28 mouse cellular contexts compared by ENCODE assay signal in the genomic region with DNA sequence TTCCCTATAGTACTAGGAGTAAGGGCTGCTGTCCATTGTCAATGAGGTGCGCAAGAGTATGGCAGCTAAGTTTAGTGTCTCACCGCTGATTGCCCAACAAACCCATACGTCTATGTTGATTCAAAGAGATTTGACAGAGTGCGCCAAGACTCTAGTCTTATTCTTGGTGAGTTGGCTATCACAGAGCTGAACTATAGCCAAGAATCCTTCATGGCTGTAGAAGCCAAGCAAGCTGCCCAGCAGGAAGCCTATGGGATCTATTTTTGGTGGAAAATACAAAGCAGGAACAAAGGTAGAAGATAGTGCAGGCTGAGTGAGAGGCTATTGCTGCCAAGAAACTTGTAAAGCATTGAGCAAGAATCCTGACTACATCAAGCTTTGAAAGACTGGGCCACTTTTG.
DNase-seq lines count a peak whose midpoint lies in the region; ATAC-seq and TF ChIP-seq lines count a peak whose summit lies in the region.
"Had no signal": no experiment of that assay in that cellular context is flagged by ENCODE, and none has a peak within 500 bp of the region (broad histone marks: within the 10 kb centered on the region; RNA-seq: fewer than 3 reads in every experiment).

No protein-coding gene starts in this region.

- DNase-seq in heart, postnatal 0 days (ENCODE audit: low spot score): peak; percentile 8
- no peak for DNase-seq in heart, postnatal 25 days (ENCODE audit: low spot score)
- DNase-seq in cerebellum, adult 11 months: peak; percentile 37
- peak; percentile 83 for DNase-seq in cerebellum, adult 9-10 months
- peak; percentile 73 for DNase-seq in fat pad, adult 2 months (ENCODE audit: extremely low read depth, low read depth, low spot score)
- no peak for DNase-seq in midbrain, embryonic 11.5 days (ENCODE audit: low spot score, missing footprints)
- no peak for DNase-seq in forebrain, embryonic 11.5 days (ENCODE audit: low spot score)
- DNase-seq: adrenal gland, adult 8-10 months; B cell, adult 2 months; embryo, embryonic 11 days; gastrocnemius, postnatal 14 days; kidney, adult 18-20 months; layer of hippocampus, adult 9-11 months; lung, embryonic 14.5 days; lung, postnatal 36 days; thymus, adult 2 months; thymus, postnatal 4 days had no signal

- WGBS in heart, postnatal 0 days: 53% methylated on average over 4 of the region's 4 CpGs
- 96% methylated on average over 4 of the region's 4 CpGs for WGBS in midbrain, embryonic 11.5 days
- WGBS in forebrain, embryonic 11.5 days: 95% methylated on average over 4 of the region's 4 CpGs

- TF ChIP-seq EP300 in heart, postnatal 0 days (IDR thresholded peaks at IDR 0.05; ENCODE audit: low read depth): no peak

- peaks cover 5% of the 10 kb centered on the region; the same call in 1 of the 2 replicates for H3K4me1 ChIP-seq in heart, postnatal 0 days (ENCODE audit: control insufficient read depth, insufficient read depth)
- no peaks in the 10 kb centered on the region for H3K4me1 ChIP-seq in midbrain, embryonic 11.5 days (ENCODE audit: control insufficient read depth, insufficient read depth, low read length)
- H3K4me1 ChIP-seq in forebrain, embryonic 11.5 days (replicated peaks; ENCODE audit: control insufficient read depth, insufficient read depth, low read length): no peaks in the 10 kb centered on the region
- H3K4me1 ChIP-seq: embryonic facial prominence, embryonic 13.5 days; limb, embryonic 15.5 days had no signal

- H3K9me3 ChIP-seq in heart, postnatal 0 days (replicated peaks; ENCODE audit: control insufficient read depth, low read length): 0 out of 2 replicates have a peak, but pooled peaks cover 1% of the 10 kb centered on the region
- H3K9me3 ChIP-seq in midbrain, embryonic 11.5 days (ENCODE audit: control insufficient read depth, low read length): no peaks in the 10 kb centered on the region
- no peaks in the 10 kb centered on the region for H3K9me3 ChIP-seq in forebrain, embryonic 11.5 days (ENCODE audit: control insufficient read depth, low read length)
- H3K9me3 ChIP-seq: embryonic facial prominence, embryonic 13.5 days; G1E; limb, embryonic 15.5 days had no signal

- intact Hi-C loops in heart, postnatal 25 days (cut with DNase I): no loop called here

- no peak overlapping the region for H3K9ac ChIP-seq in heart, postnatal 0 days (replicated peaks; ENCODE audit: low read depth, low read length)
- no peak overlapping the region for H3K9ac ChIP-seq in midbrain, embryonic 11.5 days (ENCODE audit: low read length)
- H3K9ac ChIP-seq in forebrain, embryonic 11.5 days (ENCODE audit: low read length): no peak overlapping the region
- H3K9ac ChIP-seq: embryonic facial prominence, embryonic 13.5 days; hindbrain, embryonic 14.5 days; limb, embryonic 15.5 days; liver, embryonic 14.5 days; lung, embryonic 14.5 days had no signal

- no peaks in the 10 kb centered on the region for H3K27me3 ChIP-seq in heart, postnatal 0 days (ENCODE audit: control insufficient read depth, insufficient read depth, low read length)
- H3K27me3 ChIP-seq in midbrain, embryonic 11.5 days (ENCODE audit: control insufficient read depth, insufficient read depth, low read length): no peaks in the 10 kb centered on the region
- H3K27me3 ChIP-seq in forebrain, embryonic 11.5 days (ENCODE audit: control insufficient read depth, insufficient read depth, low read length): no peaks in the 10 kb centered on the region
- H3K27me3 ChIP-seq: CH12.LX; embryonic facial prominence, embryonic 13.5 days; limb, embryonic 15.5 days had no signal

- H3K4me2 ChIP-seq in heart, postnatal 0 days (ENCODE audit: low read depth, low read length): no peak overlapping the region
- H3K4me2 ChIP-seq in midbrain, embryonic 11.5 days: no peak overlapping the region
- no peak overlapping the region for H3K4me2 ChIP-seq in forebrain, embryonic 11.5 days (ENCODE audit: low read depth, low read length, severe bottlenecking)
- H3K4me2 ChIP-seq: embryonic facial prominence, embryonic 13.5 days; hindbrain, embryonic 14.5 days; limb, embryonic 15.5 days; lung, embryonic 14.5 days had no signal

- H3K4me3 ChIP-seq in heart, postnatal 0 days (ENCODE audit: low read depth, low read length): no peak overlapping the region
- no peak overlapping the region for H3K4me3 ChIP-seq in midbrain, embryonic 11.5 days (ENCODE audit: low read depth, low read length)
- H3K4me3 ChIP-seq in forebrain, embryonic 11.5 days (ENCODE audit: low read depth, low read length): no peak overlapping the region
- H3K4me3 ChIP-seq: embryonic facial prominence, embryonic 13.5 days; erythroblast, embryonic 14.5 days; limb, embryonic 15.5 days had no signal

- no peak overlapping the region for H3K27ac ChIP-seq in heart, postnatal 0 days (ENCODE audit: low read depth)
- no peak overlapping the region for H3K27ac ChIP-seq in midbrain, embryonic 11.5 days (ENCODE audit: low read depth, low read length)
- no peak overlapping the region for H3K27ac ChIP-seq in forebrain, embryonic 11.5 days (ENCODE audit: low read depth, low read length)
- H3K27ac ChIP-seq: embryonic facial prominence, embryonic 13.5 days; hindbrain, embryonic 14.5 days; kidney, postnatal 0 days; limb, embryonic 15.5 days; liver, embryonic 14.5 days; stomach, postnatal 0 days had no signal

- TF ChIP-seq CTCF in heart, postnatal 0 days (IDR thresholded peaks at IDR 0.05; ENCODE audit: low read depth): no peak

- H3K36me3 ChIP-seq in heart, postnatal 0 days (replicated peaks; ENCODE audit: control insufficient read depth, insufficient read depth, low read length): no peaks in the 10 kb centered on the region
- no peaks in the 10 kb centered on the region for H3K36me3 ChIP-seq in midbrain, embryonic 11.5 days (ENCODE audit: control insufficient read depth, insufficient read depth, low read length)
- no peaks in the 10 kb centered on the region for H3K36me3 ChIP-seq in forebrain, embryonic 11.5 days (ENCODE audit: control insufficient read depth, insufficient read depth, low read length)
- H3K36me3 ChIP-seq: embryonic facial prominence, embryonic 13.5 days; G1E; limb, embryonic 15.5 days had no signal

- ATAC-seq in heart, postnatal 0 days (ENCODE audit: insufficient read depth, low read depth): no peak
- ATAC-seq in midbrain, embryonic 11.5 days (ENCODE audit: low FRiP score): no peak
- no peak for ATAC-seq in forebrain, embryonic 11.5 days (replicated peaks; ENCODE audit: low FRiP score)
- ATAC-seq: forebrain, embryonic 16.5 days; inflammation-experienced regulatory T-cells, adult 6 months had no signal

Comparison
In these comparisons a context has a peak if more than half of its experiments do, and no peak if none do; other contexts are left out.
1. DNase-seq: peak in heart, postnatal 0 days (single experiment), cerebellum, adult 11 months (single experiment), cerebellum, adult 9-10 months (single experiment) and fat pad, adult 2 months (single experiment); none in heart, postnatal 25 days (single experiment), midbrain, embryonic 11.5 days (single experiment) and forebrain, embryonic 11.5 days (single experiment).